Mouse (Mus musculus) forebrain, embryonic 16.5 days (tissue): Measurements from ENCODE around the gene Pim3. TPM values are rescaled to one million over a fixed set of nuclear protein-coding genes. Genes with fewer than 3 reads are reported as not detected.

Experiments used
- ATAC-seq: fragments of 200-750 bp; cut with Nextera tagmentation; 2 replicates; pipeline ENCODE4 v1.8.0; 2017; ENCODE audit warnings: mild to moderate bottlenecking, moderate library complexity
- H3K27ac ChIP-seq: fragments of 300-500 bp; sonication (generic); 2 replicates; pipeline ENCODE4 v1.5.1; 2014; ENCODE audit warnings: low read length, control low read depth
- H3K27me3 ChIP-seq: fragments of 300-500 bp; sonication (generic); replicated peaks from 2 replicates; pipeline ENCODE4 v1.6.1; 2014; ENCODE audit warnings: low read length; ENCODE audit not compliant: control insufficient read depth, insufficient read depth
- H3K36me3 ChIP-seq: fragments of 300-500 bp; sonication (generic); 2 replicates; pipeline ENCODE4 v1.6.1; 2014; ENCODE audit not compliant: control insufficient read depth, insufficient read depth
- H3K4me1 ChIP-seq: fragments of 300-500 bp; sonication (generic); replicated peaks from 2 replicates; pipeline ENCODE4 v1.6.1; 2014; ENCODE audit warnings: low read length; ENCODE audit not compliant: control insufficient read depth, insufficient read depth
- H3K4me2 ChIP-seq: fragments of 300-500 bp; sonication (generic); 2 replicates; pipeline ENCODE4 v1.6.1; 2014; ENCODE audit warnings: mild to moderate bottlenecking, low read length, control low read depth
- H3K4me3 ChIP-seq: fragments of 300-500 bp; sonication (generic); replicated peaks from 2 replicates; pipeline ENCODE4 v1.5.1; 2014; ENCODE audit warnings: mild to moderate bottlenecking, low read length, control low read depth
- H3K9ac ChIP-seq: fragments of 300-500 bp; sonication (generic); replicated peaks from 2 replicates; pipeline ENCODE4 v1.6.1; 2014; ENCODE audit warnings: low read depth, low read length, control low read depth
- H3K9me3 ChIP-seq: fragments of 300-500 bp; sonication (generic); 2 replicates; pipeline ENCODE4 v1.6.1; 2016; ENCODE audit warnings: low read length; ENCODE audit not compliant: control insufficient read depth
- WGBS: fragments of 180-500 bp; shearing (Covaris S2); extraction: QIAGEN DNeasy Blood & Tissue Kit; methylation state at CpG from one replicate; pipeline ENCODE4 v1.1.7; 2014; 5-methylcytosine and 5-hydroxymethylcytosine counted together
- polyA plus RNA-seq: library from polyadenylated mRNA; unstranded; fragments of >200 nt; fragmentation: Nextera tagmentation; extraction: Ambion mirVana; gene quantifications from 2 replicates; pipeline ENCODE4 v1.2.1, GENCODE M21; 2015

Pim3 gene
- polyA plus RNA-seq, 1 experiment from 2014 or later, result 70.7 TPM

GRCm38 (mm10) chr15:88896341-88896980, 34.5 kb downstream of the Pim3 start:
- Histone ChIP-seq H3K36me3 (no peaks in the 10 kb centered on the region), H3K9ac (no peak overlapping the region), H3K4me1 (no peaks in the 10 kb centered on the region), H3K4me2 (no peak overlapping the region), H3K27ac (no peak overlapping the region), H3K9me3 (no peaks in the 10 kb centered on the region), H3K4me3 (no peak overlapping the region), H3K27me3 (no peaks in the 10 kb centered on the region)
- whole genome bisulfite sequencing, result 89% methylated on average over 10 of the region's 10 CpGs
- ATAC-seq, result no peak

- no peaks in the 10 kb centered on the region for H3K9me3 ChIP-seq
- 87% methylated on average over 15 of the region's 15 CpGs for WGBS
- H3K4me1 ChIP-seq, result no peaks in the 10 kb centered on the region
- no peak overlapping the region for H3K9ac ChIP-seq
- H3K4me3 ChIP-seq, result no peak overlapping the region
- no peak for ATAC-seq
- H3K36me3 ChIP-seq, result no peaks in the 10 kb centered on the region
- no peak overlapping the region for H3K4me2 ChIP-seq
- no peaks in the 10 kb centered on the region for H3K27me3 ChIP-seq
- no peak overlapping the region for H3K27ac ChIP-seq
These were observed 40.4 kb downstream of the Pim3 start for GRCm38 (mm10) chr15:88902200-88902875.

GRCm38 (mm10) chr15:88903086-88903485, 41.1 kb downstream of the Pim3 start:
- 78% methylated on average over 1 of the region's 1 CpGs for WGBS
- H3K9ac ChIP-seq, result no peak overlapping the region
- H3K4me1 ChIP-seq, result no peaks in the 10 kb centered on the region
- no peak overlapping the region for H3K4me3 ChIP-seq
- no peaks in the 10 kb centered on the region for H3K27me3 ChIP-seq
- no peaks in the 10 kb centered on the region for H3K9me3 ChIP-seq
- H3K36me3 ChIP-seq, result no peaks in the 10 kb centered on the region
- no peak overlapping the region for H3K27ac ChIP-seq
- H3K4me2 ChIP-seq, result no peak overlapping the region
- ATAC-seq, result no peak

- 88% methylated on average over 14 of the region's 14 CpGs for WGBS
These were observed 42.2 kb downstream of the Pim3 start for GRCm38 (mm10) chr15:88904056-88904811.

GRCm38 (mm10) chr15:88906347-88906746, 44.4 kb downstream of the Pim3 start:
- H3K4me2 ChIP-seq, result no peak overlapping the region
- no peaks in the 10 kb centered on the region for H3K27me3 ChIP-seq
- no peak for ATAC-seq
- no peaks in the 10 kb centered on the region for H3K4me1 ChIP-seq
- H3K27ac ChIP-seq, result no peak overlapping the region
- no peak overlapping the region for H3K9ac ChIP-seq
- no peaks in the 10 kb centered on the region for H3K9me3 ChIP-seq
- no peaks in the 10 kb centered on the region for H3K36me3 ChIP-seq
- H3K4me3 ChIP-seq, result no peak overlapping the region
- WGBS, result 67% methylated on average over 4 of the region's 4 CpGs

More at GRCm38 (mm10) chr15:88904056-88904811, 42.2 kb downstream of the Pim3 start:
- no peak overlapping the region for H3K9ac ChIP-seq
- H3K27ac ChIP-seq, result no peak overlapping the region
- H3K4me3 ChIP-seq, result no peak overlapping the region
- H3K27me3 ChIP-seq, result no peaks in the 10 kb centered on the region
- ATAC-seq, result no peak
- no peaks in the 10 kb centered on the region for H3K4me1 ChIP-seq
- no peaks in the 10 kb centered on the region for H3K9me3 ChIP-seq
- H3K4me2 ChIP-seq, result no peak overlapping the region
- no peaks in the 10 kb centered on the region for H3K36me3 ChIP-seq

GRCm38 (mm10) chr15:88915046-88915445, 53.1 kb downstream of the Pim3 start:
- no peak overlapping the region for H3K9ac ChIP-seq
- WGBS, result 92% methylated on average over 7 of the region's 7 CpGs

More at GRCm38 (mm10) chr15:88915046-88915445, 53.1 kb downstream of the Pim3 start:
- no peak for ATAC-seq
- H3K27me3 ChIP-seq, result no peaks in the 10 kb centered on the region
- H3K9me3 ChIP-seq, result no peaks in the 10 kb centered on the region
- H3K4me3 ChIP-seq, result no peak overlapping the region
- H3K4me1 ChIP-seq, result no peaks in the 10 kb centered on the region
- H3K36me3 ChIP-seq, result no peaks in the 10 kb centered on the region
- no peak overlapping the region for H3K4me2 ChIP-seq
- H3K27ac ChIP-seq, result no peak overlapping the region

Other genes with a start within 250 kb of the Pim3 start
- 27.3 and 27.6 TPM in 2 replicates for gene Brd1, start 128.0 kb upstream of the Pim3 start, polyA plus RNA-seq
- gene Zbed4, start 110.5 kb upstream of the Pim3 start, polyA plus RNA-seq, result 23.1 and 23.8 TPM in 2 replicates
- gene Alg12, start 42.9 kb upstream of the Pim3 start, polyA plus RNA-seq, result 6.6 and 8.8 TPM in 2 replicates
- gene Creld2, start 42.5 kb upstream of the Pim3 start, polyA plus RNA-seq, result 57.3 and 60.4 TPM in 2 replicates
- 0.07 and 0.08 TPM in 2 replicates for gene Ttll8, start 92.2 kb downstream of the Pim3 start, polyA plus RNA-seq
- gene Mlc1, start 116.8 kb downstream of the Pim3 start, polyA plus RNA-seq, result 33.5 and 36.4 TPM in 2 replicates
- not detected in 2 replicates for gene Mov10l1, start 120.7 kb downstream of the Pim3 start, polyA plus RNA-seq
- gene Panx2, start 197.5 kb downstream of the Pim3 start, polyA plus RNA-seq, result 2.6 and 4.9 TPM in 2 replicates
- gene Trabd, start 212.9 kb downstream of the Pim3 start, polyA plus RNA-seq, result 36.2 and 39.8 TPM in 2 replicates
- gene Selenoo, start 226.9 kb downstream of the Pim3 start, polyA plus RNA-seq, result 22.2 and 24.2 TPM in 2 replicates